Mouse (Mus musculus) intestine, embryonic 16.5 days (tissue): ENCODE results near the gene Gm15217. TPM values are rescaled to one million over a fixed set of nuclear protein-coding genes. Genes with fewer than 3 reads are reported as not detected.
A peak's percentile ranks its signal among the peaks of the same experiment; 100 is the strongest.

Source experiments
- ATAC-seq: fragments of 200-750 bp; cut with Nextera tagmentation; 2 replicates; pipeline ENCODE4 v1.8.0; 2017; ENCODE audit warnings: moderate TSS enrichment, moderate library complexity
- H3K27ac ChIP-seq: fragments of 300-500 bp; sonication (generic); 2 replicates; pipeline ENCODE4 v1.5.1; 2014; ENCODE audit warnings: mild to moderate bottlenecking, low read length
- H3K27me3 ChIP-seq: fragments of 300-500 bp; sonication (generic); replicated peaks from 2 replicates; pipeline ENCODE4 v1.6.1; 2014; ENCODE audit warnings: low read length, control low read depth, mixed read lengths; ENCODE audit not compliant: control insufficient read depth, insufficient read depth
- H3K36me3 ChIP-seq: fragments of 300-500 bp; sonication (generic); 2 replicates; pipeline ENCODE4 v1.6.1; 2014; ENCODE audit warnings: low read length, control low read depth; ENCODE audit not compliant: control insufficient read depth, insufficient read depth
- H3K4me1 ChIP-seq: fragments of 300-500 bp; sonication (generic); 2 replicates; pipeline ENCODE4 v1.6.1; 2014; ENCODE audit warnings: low read length, control low read depth, mixed read lengths; ENCODE audit not compliant: control insufficient read depth, insufficient read depth
- H3K4me2 ChIP-seq: fragments of 300-500 bp; sonication (generic); 2 replicates; pipeline ENCODE4 v1.6.1; 2014; ENCODE audit warnings: low read depth, low read length, control low read depth
- H3K4me3 ChIP-seq: fragments of 300-500 bp; sonication (generic); 2 replicates; pipeline ENCODE4 v1.5.1; 2014; ENCODE audit warnings: mild to moderate bottlenecking, low read length
- H3K9ac ChIP-seq: fragments of 300-500 bp; sonication (generic); 2 replicates; pipeline ENCODE4 v1.6.1; 2014; ENCODE audit warnings: low read depth, low read length
- H3K9me3 ChIP-seq: fragments of 300-500 bp; sonication (generic); 2 replicates; pipeline ENCODE4 v1.6.1; 2016; ENCODE audit warnings: low read length, control low read depth; ENCODE audit not compliant: control insufficient read depth
- WGBS: fragments of 180-500 bp; shearing (Covaris S2); extraction: QIAGEN DNeasy Blood & Tissue Kit; methylation state at CpG from one replicate; pipeline ENCODE4 v1.1.7; 2014; 5-methylcytosine and 5-hydroxymethylcytosine counted together
- polyA plus RNA-seq: library from polyadenylated mRNA; unstranded; fragments of >200 nt; fragmentation: Nextera tagmentation; extraction: Ambion mirVana; gene quantifications from 2 replicates; pipeline ENCODE4 v1.2.1, GENCODE M21; 2015

The Gm15217 gene
- polyA plus RNA-seq: 0.21 TPM in 1 of 2 replicates, not detected in the other

GRCm38 (mm10) chr14:46379285-46379684 lies at the start of gene Gm15217:
TSS of gene Gm15217 (plus strand) at chr14:46379414.
- no peak within 1 kb of the TSS for H3K9ac ChIP-seq

GRCm38 (mm10) chr14:46333421-46334237 lies 45.6 kb upstream of the Gm15217 start:
- WGBS: 68% methylated on average over 8 of the region's 8 CpGs
- peak; percentile 80 for ATAC-seq
- Histone ChIP-seq H3K27me3 (no peaks in the 10 kb centered on the region), H3K9ac (no peak overlapping the region), H3K36me3 (no peaks in the 10 kb centered on the region), H3K4me2 (no peak overlapping the region), H3K4me3 (no peak overlapping the region), H3K4me1 (0 out of 2 replicates have a peak, but pooled peaks cover 3% of the 10 kb centered on the region), H3K27ac (no peak overlapping the region), H3K9me3 (no peaks in the 10 kb centered on the region)

More at GRCm38 (mm10) chr14:46379285-46379684, at the start of gene Gm15217:
- peak within 1 kb of the TSS; percentile 49 for H3K4me2 ChIP-seq
- H3K36me3 ChIP-seq: no peaks in the 10 kb centered on the region
- H3K9me3 ChIP-seq: no peaks in the 10 kb centered on the region
- 0 out of 2 replicates have a peak within 1 kb of the TSS, but pooled peaks have one; percentile 1 for H3K4me3 ChIP-seq
- WGBS: 75% methylated on average over 12 of the region's 12 CpGs
- peaks cover 11% of the 10 kb centered on the region; the same call in 1 of the 2 replicates for H3K4me1 ChIP-seq
- peaks cover 5% of the 10 kb centered on the region; the same call in 1 of the 2 replicates for H3K27me3 ChIP-seq
- ATAC-seq: no peak
- H3K27ac ChIP-seq: no peak within 1 kb of the TSS

- H3K4me3 ChIP-seq: no peak overlapping the region
- H3K27ac ChIP-seq: no peak overlapping the region
- no peaks in the 10 kb centered on the region for H3K9me3 ChIP-seq
- no peak for ATAC-seq
- 80% methylated on average over 11 of the region's 11 CpGs for WGBS
- H3K36me3 ChIP-seq: no peaks in the 10 kb centered on the region
- no peaks in the 10 kb centered on the region for H3K27me3 ChIP-seq
- no peak overlapping the region for H3K4me2 ChIP-seq
- H3K9ac ChIP-seq: no peak overlapping the region
- no peaks in the 10 kb centered on the region for H3K4me1 ChIP-seq
Measured at GRCm38 (mm10) chr14:46338801-46339200, 40.4 kb upstream of the Gm15217 start.

GRCm38 (mm10) chr14:46344750-46345149 lies 34.5 kb upstream of the Gm15217 start:
- no peak for ATAC-seq
- H3K27me3 ChIP-seq: no peaks in the 10 kb centered on the region
- H3K4me2 ChIP-seq: no peak overlapping the region
- H3K9me3 ChIP-seq: no peaks in the 10 kb centered on the region
- H3K27ac ChIP-seq: no peak overlapping the region
- no peaks in the 10 kb centered on the region for H3K4me1 ChIP-seq
- H3K4me3 ChIP-seq: no peak overlapping the region
- no peaks in the 10 kb centered on the region for H3K36me3 ChIP-seq
- no peak overlapping the region for H3K9ac ChIP-seq

GRCm38 (mm10) chr14:46357286-46357685 lies 21.9 kb upstream of the Gm15217 start:
- no peaks in the 10 kb centered on the region for H3K4me1 ChIP-seq
- H3K4me2 ChIP-seq: no peak overlapping the region
- no peak overlapping the region for H3K9ac ChIP-seq
- no peak overlapping the region for H3K27ac ChIP-seq
- no peaks in the 10 kb centered on the region for H3K9me3 ChIP-seq
- no peak overlapping the region for H3K4me3 ChIP-seq
- 71% methylated on average over 7 of the region's 7 CpGs for WGBS
- ATAC-seq: no peak
- no peaks in the 10 kb centered on the region for H3K27me3 ChIP-seq
- no peaks in the 10 kb centered on the region for H3K36me3 ChIP-seq

- H3K27ac ChIP-seq: no peak overlapping the region
- WGBS: 72% methylated on average over 8 of the region's 8 CpGs
- H3K27me3 ChIP-seq: no peaks in the 10 kb centered on the region
- no peak for ATAC-seq
- no peaks in the 10 kb centered on the region for H3K36me3 ChIP-seq
- H3K9ac ChIP-seq: no peak overlapping the region
- no peaks in the 10 kb centered on the region for H3K4me1 ChIP-seq
- H3K4me2 ChIP-seq: no peak overlapping the region
- no peak overlapping the region for H3K4me3 ChIP-seq
- no peaks in the 10 kb centered on the region for H3K9me3 ChIP-seq
Measured at GRCm38 (mm10) chr14:46357696-46358095, 21.5 kb upstream of the Gm15217 start.

GRCm38 (mm10) chr14:46363209-46363608 lies 16.0 kb upstream of the Gm15217 start:
- no peaks in the 10 kb centered on the region for H3K27me3 ChIP-seq
- no peak overlapping the region for H3K4me2 ChIP-seq
- no peak overlapping the region for H3K9ac ChIP-seq
- H3K4me3 ChIP-seq: no peak overlapping the region
- H3K4me1 ChIP-seq: no peaks in the 10 kb centered on the region
- no peaks in the 10 kb centered on the region for H3K9me3 ChIP-seq
- ATAC-seq: no peak
- no peak overlapping the region for H3K27ac ChIP-seq
- WGBS: 27% methylated on average over 10 of the region's 10 CpGs
- H3K36me3 ChIP-seq: no peaks in the 10 kb centered on the region

- Histone ChIP-seq H3K27ac (no peak overlapping the region), H3K9ac (no peak overlapping the region)
- 29% methylated on average over 9 of the region's 9 CpGs for WGBS
Measured at GRCm38 (mm10) chr14:46372452-46372851, 6.8 kb upstream of the Gm15217 start.

GRCm38 (mm10) chr14:46375796-46376195 lies 3.4 kb upstream of the Gm15217 start:
- no peak overlapping the region for H3K27ac ChIP-seq
- peaks cover 6% of the 10 kb centered on the region; the same call in 1 of the 2 replicates for H3K4me1 ChIP-seq
- no peaks in the 10 kb centered on the region for H3K9me3 ChIP-seq
- WGBS: 72% methylated on average over 5 of the region's 5 CpGs
- H3K4me2 ChIP-seq: no peak overlapping the region
- H3K9ac ChIP-seq: no peak overlapping the region
- no peak overlapping the region for H3K4me3 ChIP-seq
- H3K27me3 ChIP-seq: no peaks in the 10 kb centered on the region
- no peak for ATAC-seq
- H3K36me3 ChIP-seq: no peaks in the 10 kb centered on the region

More at GRCm38 (mm10) chr14:46372452-46372851, 6.8 kb upstream of the Gm15217 start:
- Histone ChIP-seq H3K4me1 (no peaks in the 10 kb centered on the region), H3K4me2 (no peak overlapping the region), H3K27me3 (no peaks in the 10 kb centered on the region), H3K9me3 (no peaks in the 10 kb centered on the region), H3K4me3 (no peak overlapping the region), H3K36me3 (no peaks in the 10 kb centered on the region)
- no peak for ATAC-seq
